Mouse (Mus musculus) kidney, embryonic 15.5 days (tissue): ENCODE data around the gene Crnkl1. TPM values are rescaled to one million over a fixed set of nuclear protein-coding genes. Genes with fewer than 3 reads are reported as not detected.
A peak's percentile ranks its signal among the peaks of the same experiment; 100 is the strongest.
"Not testable (repeated sequence)": the region's sequence is repeated elsewhere in the genome, so short reads cannot be mapped to it uniquely, and the experiment has no call there.

Experiments used
- ATAC-seq: fragments of 200-750 bp; cut with Nextera tagmentation; replicated peaks from 2 replicates; pipeline ENCODE4 v1.8.0; 2017; ENCODE audit warnings: moderate TSS enrichment; ENCODE audit not compliant: low FRiP score
- H3K27ac ChIP-seq: fragments of 300-500 bp; sonication (generic); 2 replicates; pipeline ENCODE4 v1.5.1; 2015; ENCODE audit warnings: mild to moderate bottlenecking, inconsistent platforms
- H3K27me3 ChIP-seq: fragments of 300-500 bp; sonication (generic); 2 replicates; pipeline ENCODE4 v1.6.1; 2015; ENCODE audit warnings: inconsistent platforms
- H3K36me3 ChIP-seq: fragments of 300-500 bp; sonication (generic); 2 replicates; pipeline ENCODE4 v1.6.1; 2015; ENCODE audit warnings: inconsistent platforms
- H3K4me1 ChIP-seq: fragments of 300-500 bp; sonication (generic); 2 replicates; pipeline ENCODE4 v1.6.1; 2015; ENCODE audit warnings: inconsistent platforms
- H3K4me2 ChIP-seq: fragments of 300-500 bp; sonication (generic); 2 replicates; pipeline ENCODE4 v1.6.1; 2015; ENCODE audit warnings: moderate library complexity, mild to moderate bottlenecking, inconsistent platforms
- H3K4me3 ChIP-seq: fragments of 300-500 bp; sonication (generic); replicated peaks from 2 replicates; pipeline ENCODE4 v1.5.1; 2015; ENCODE audit warnings: mild to moderate bottlenecking, inconsistent platforms
- H3K9ac ChIP-seq: fragments of 300-500 bp; sonication (generic); 2 replicates; pipeline ENCODE4 v1.6.1; 2015; ENCODE audit warnings: mild to moderate bottlenecking, inconsistent platforms
- H3K9me3 ChIP-seq: fragments of 300-500 bp; sonication (generic); replicated peaks from 2 replicates; pipeline ENCODE4 v1.6.1; 2016; ENCODE audit warnings: inconsistent platforms
- WGBS: fragments of 180-500 bp; shearing (Covaris S2); methylation state at CpG from one replicate; pipeline ENCODE4 v1.1.7; 2015; ENCODE audit warnings: mixed read lengths; 5-methylcytosine and 5-hydroxymethylcytosine counted together
- polyA plus RNA-seq: library from polyadenylated mRNA; unstranded; fragments of >200 nt; fragmentation: Nextera tagmentation; extraction: Ambion mirVana; gene quantifications from 2 replicates; pipeline ENCODE4 v1.2.1, GENCODE M21; 2015

The Crnkl1 gene
- polyA plus RNA-seq, 1 experiment from 2014 or later, result 27.6 TPM

DNA sequence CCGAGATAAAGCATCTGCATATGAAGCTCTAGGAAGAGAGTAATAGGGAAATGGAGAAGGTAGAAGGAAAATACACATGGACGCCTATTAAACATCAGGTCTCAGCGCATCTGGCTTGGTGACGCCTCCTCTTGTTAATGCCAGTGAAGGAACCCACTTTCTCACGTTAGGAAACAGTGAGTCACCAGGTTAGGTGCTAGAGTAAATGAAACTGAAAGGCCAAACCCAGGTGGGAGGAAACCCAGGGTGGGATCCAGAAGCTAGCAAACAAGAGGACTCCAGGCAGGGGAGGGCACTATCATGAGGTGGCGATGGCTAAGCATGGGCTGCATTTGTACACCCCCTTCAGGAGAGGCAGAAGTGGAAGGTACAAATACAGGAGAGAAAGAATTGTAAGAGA is 29.7 kb downstream of the Crnkl1 start:
- Histone ChIP-seq H3K27me3 (no peaks in the 10 kb centered on the region), H3K4me2 (peak overlapping the region; percentile 66; the same call in 1 of the 2 replicates), H3K27ac (no peak overlapping the region), H3K4me1 (peaks cover 19% of the 10 kb centered on the region), H3K4me3 (no peak overlapping the region), H3K36me3 (peaks cover 32% of the 10 kb centered on the region), H3K9ac (no peak overlapping the region), H3K9me3 (no peaks in the 10 kb centered on the region)
- WGBS, result 82% methylated on average over 6 of the region's 6 CpGs
- ATAC-seq, result no peak

DNA sequence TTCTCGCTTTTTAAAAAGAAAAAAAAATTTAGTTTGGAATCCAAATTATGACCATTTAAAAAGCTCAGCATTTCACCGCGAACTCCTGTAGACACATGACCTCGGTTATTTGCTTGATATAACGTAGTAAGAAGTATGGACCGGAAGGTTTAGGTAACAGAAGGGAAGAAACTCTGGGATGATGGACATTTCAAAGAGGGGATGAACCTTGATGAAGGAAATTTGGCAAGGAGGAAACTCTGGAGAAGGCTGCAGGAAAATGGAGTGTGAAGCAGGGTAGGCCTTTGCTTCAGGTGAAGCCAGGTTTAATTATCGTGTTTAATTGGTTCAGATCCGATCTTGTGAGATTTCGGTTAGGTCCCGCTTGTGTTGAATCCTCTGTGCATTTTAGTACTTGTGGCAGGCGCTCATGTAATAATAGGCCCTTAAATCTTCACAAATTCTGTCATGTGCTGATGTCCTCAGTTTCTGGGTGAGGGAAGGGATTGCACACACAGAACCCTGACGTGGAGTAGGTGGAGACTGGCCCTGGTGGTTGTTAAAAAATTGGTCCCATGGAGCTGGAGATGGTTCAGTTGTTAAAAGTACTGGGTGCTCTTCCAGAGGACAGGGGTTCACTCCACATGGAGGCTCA is 30.7 kb downstream of the Crnkl1 start:
- Histone ChIP-seq H3K27me3 (no peaks in the 10 kb centered on the region), H3K4me1 (peaks cover 19% of the 10 kb centered on the region), H3K9ac (peak overlapping the region; percentile 92), H3K4me3 (peak overlapping the region; percentile 99), H3K27ac (peak overlapping the region; percentile 45), H3K4me2 (peak overlapping the region; percentile 66), H3K36me3 (peaks cover 23% of the 10 kb centered on the region), H3K9me3 (no peaks in the 10 kb centered on the region)
- ATAC-seq, result no peak
- WGBS, result 20% methylated on average over 12 of the region's 12 CpGs

DNA sequence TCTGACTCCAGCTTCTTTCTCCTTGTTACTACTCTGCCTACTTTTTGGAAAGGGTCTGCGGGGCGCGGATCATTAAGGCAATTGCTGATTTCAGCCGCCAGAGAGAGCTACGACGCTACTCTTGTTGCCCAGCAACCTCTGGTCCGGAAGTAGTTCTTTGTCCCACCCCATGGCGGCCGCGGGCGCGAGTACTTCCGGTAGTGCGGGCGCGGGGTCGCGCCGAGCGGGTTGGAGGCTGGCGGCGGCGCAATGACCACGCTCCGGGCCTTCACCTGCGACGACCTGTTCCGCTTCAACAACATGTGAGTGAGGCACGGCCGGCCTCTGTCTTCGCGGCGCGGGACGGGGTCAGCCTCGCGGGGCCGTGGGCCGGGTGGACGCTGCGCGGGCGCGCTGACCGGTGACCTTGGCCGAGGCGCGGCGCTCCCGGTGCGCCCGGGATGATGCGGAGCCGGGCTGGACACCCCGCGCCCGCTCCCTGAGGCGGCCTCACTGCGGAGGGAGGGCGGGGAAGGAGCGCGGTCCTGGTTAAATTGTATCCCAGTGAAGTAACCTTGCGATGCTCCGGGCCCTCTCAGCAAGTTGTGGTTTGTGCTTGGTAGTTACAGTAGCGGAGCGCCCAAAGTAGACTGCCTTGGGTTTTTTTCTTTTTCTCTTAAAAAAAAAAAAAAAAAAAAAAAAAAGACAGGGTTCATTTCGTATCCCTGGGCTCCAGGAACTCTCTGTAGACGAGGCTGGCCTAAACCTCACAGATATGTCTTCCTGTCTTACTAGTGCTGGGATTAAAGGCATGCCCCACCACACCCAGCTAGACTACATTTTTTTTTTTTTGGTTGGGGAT is 31.5 kb downstream of the Crnkl1 start:
- ATAC-seq, result peak; percentile 97
- H3K4me2 ChIP-seq, result peak overlapping the region; percentile 66
- H3K9me3 ChIP-seq, result no peaks in the 10 kb centered on the region
- no peaks in the 10 kb centered on the region for H3K27me3 ChIP-seq
- H3K9ac ChIP-seq, result peak overlapping the region; percentile 92
- peak overlapping the region; percentile 97 for H3K27ac ChIP-seq
- under 1% methylated on average over 68 of the region's 68 CpGs for WGBS
- peaks cover 19% of the 10 kb centered on the region for H3K4me1 ChIP-seq
- H3K4me3 ChIP-seq, result peak overlapping the region; percentile 99
- H3K36me3 ChIP-seq, result peaks cover 15% of the 10 kb centered on the region

DNA sequence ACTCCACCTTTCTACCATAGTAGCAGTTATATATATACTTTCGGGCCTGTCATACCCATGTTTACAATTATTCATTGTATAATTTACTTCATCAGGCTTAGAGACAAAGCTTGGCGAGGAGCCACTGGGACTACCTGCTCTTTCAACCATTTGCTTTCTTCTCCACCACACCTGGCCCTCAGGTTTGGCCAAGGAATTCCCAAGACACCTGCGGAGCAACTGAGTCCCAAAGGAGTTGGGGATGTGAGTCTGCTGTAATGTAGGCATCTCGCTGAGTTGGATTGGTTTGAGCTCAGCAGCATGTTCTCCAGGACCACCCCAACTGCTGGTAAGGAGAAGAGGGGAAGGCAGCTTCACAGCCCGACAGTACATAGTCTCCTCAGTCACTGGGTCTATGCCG is 33.0 kb downstream of the Crnkl1 start, which contains the start of gene Naa20:
Gene Naa20, plus strand, starts transcription at position 239 of the 400 bp plus-strand sequence.
- H3K27ac ChIP-seq, result peak within 1 kb of the TSS; percentile 97; the same call in 1 of the 2 replicates
- H3K27me3 ChIP-seq, result no peaks in the 10 kb centered on the region
- 89% methylated on average over 6 of the region's 6 CpGs for WGBS
- H3K4me3 ChIP-seq, result peak within 1 kb of the TSS; percentile 99
- no peaks in the 10 kb centered on the region for H3K9me3 ChIP-seq
- H3K4me1 ChIP-seq, result peaks cover 19% of the 10 kb centered on the region
- no peak for ATAC-seq
- peak within 1 kb of the TSS; percentile 92; the same call in 1 of the 2 replicates for H3K9ac ChIP-seq
- peak within 1 kb of the TSS; percentile 66 for H3K4me2 ChIP-seq
- peaks cover 8% of the 10 kb centered on the region for H3K36me3 ChIP-seq

DNA sequence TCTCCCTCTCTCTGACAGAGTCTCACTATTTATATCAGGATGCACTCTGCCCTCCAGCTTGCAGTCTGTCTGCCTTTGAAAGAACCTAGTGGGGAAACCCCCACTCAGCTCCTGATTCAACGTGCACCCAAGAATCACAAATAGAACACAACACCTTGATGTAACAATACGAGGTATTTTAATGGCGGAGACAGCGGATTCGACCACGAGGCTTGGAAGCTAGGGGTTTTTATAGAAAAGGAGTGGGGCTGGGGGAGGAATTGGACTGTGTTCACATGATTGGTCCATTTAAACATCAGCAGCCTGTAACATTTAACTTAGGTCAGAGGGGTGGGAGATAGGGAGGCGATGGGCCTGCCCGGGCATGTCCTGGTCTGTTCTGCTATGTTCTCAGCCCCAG is 34.5 kb downstream of the Crnkl1 start:
- not testable (repeated sequence) for H3K4me3 ChIP-seq, H3K36me3 ChIP-seq, H3K27me3 ChIP-seq, H3K27ac ChIP-seq, H3K4me2 ChIP-seq, H3K9ac ChIP-seq, H3K9me3 ChIP-seq, ATAC-seq
- WGBS, result 73% methylated on average over 8 of the region's 8 CpGs
- H3K4me1 ChIP-seq, result peaks cover 15% of the 10 kb centered on the region

DNA sequence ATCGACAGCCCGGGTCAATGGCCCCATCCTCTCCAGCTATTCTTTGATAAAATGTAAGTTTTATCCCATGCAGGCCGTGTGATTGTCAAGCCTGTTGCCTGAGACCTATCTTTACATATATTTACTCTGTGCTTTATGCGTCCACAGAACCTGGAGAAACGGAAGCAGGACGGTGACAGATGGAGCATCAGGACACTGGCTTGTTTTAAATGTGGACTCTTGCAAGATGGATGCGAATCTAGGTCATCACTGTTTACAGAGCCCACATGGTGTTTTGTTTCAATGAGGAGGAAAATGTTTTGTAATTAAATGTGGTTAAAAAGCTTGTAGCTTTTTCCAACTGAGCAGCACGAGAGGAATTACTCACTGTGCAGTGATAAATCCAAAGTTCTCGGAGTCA is 36.7 kb downstream of the Crnkl1 start:
- Histone ChIP-seq H3K27me3 (no peaks in the 10 kb centered on the region), H3K36me3 (no peaks in the 10 kb centered on the region), H3K4me3 (no peak overlapping the region), H3K9me3 (no peaks in the 10 kb centered on the region), H3K9ac (no peak overlapping the region), H3K4me2 (no peak overlapping the region), H3K4me1 (no peaks in the 10 kb centered on the region), H3K27ac (no peak overlapping the region)
- ATAC-seq, result no peak
- 73% methylated on average over 9 of the region's 9 CpGs for WGBS

DNA sequence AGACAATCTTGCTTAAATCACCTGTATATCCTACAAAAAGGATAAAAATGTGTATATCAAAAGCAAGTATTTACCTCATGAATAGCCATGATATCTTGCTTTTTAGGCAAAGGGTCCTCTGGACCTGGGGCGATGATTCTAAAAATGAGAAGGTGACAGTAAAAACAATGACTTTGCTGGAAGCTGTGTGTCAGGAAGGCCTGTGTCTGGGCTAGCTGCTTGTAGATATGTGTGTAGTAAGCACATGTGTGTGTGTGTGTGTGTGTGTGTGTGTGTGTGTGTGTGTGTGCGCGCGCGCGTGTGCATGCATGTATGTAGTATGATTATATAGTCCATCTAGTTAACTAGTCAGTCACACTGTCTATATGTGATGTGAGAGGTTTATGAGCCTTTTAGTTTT is 41.1 kb downstream of the Crnkl1 start:
- peaks cover 2% of the 10 kb centered on the region; the same call in 1 of the 2 replicates for H3K4me1 ChIP-seq
- H3K27me3 ChIP-seq, result no peaks in the 10 kb centered on the region
- no peaks in the 10 kb centered on the region for H3K9me3 ChIP-seq
- H3K36me3 ChIP-seq, result no peaks in the 10 kb centered on the region
- no peak overlapping the region for H3K9ac ChIP-seq
- over 99% methylated on average over 6 of the region's 6 CpGs for WGBS
- no peak overlapping the region for H3K4me2 ChIP-seq
- ATAC-seq, result no peak
- no peak overlapping the region for H3K4me3 ChIP-seq
- no peak overlapping the region for H3K27ac ChIP-seq

DNA sequence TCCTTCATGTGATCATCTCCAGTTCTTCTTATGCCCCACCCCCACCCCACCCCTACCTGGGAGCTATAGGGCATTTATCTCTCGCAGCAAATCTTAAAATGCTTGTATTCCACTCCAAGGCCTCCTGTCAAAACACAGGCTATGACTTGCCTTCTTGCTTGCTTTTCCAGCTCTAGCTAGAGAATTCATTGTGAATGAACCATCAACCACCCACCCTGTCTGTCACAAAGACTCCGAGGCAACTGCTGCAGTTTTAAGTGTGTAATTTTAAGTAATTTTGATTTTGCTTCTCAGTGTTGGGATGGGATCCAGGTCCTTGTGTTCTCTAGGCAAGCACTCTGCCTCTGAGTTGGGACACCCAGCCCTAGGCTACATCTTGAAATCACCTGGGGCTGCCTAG is 44.2 kb downstream of the Crnkl1 start:
- WGBS, result 89% methylated on average over 2 of the region's 2 CpGs
- H3K27me3 ChIP-seq, result no peaks in the 10 kb centered on the region
- no peak overlapping the region for H3K4me2 ChIP-seq
- no peaks in the 10 kb centered on the region for H3K9me3 ChIP-seq
- peaks cover 19% of the 10 kb centered on the region for H3K4me1 ChIP-seq
- H3K4me3 ChIP-seq, result no peak overlapping the region
- H3K36me3 ChIP-seq, result peaks cover 20% of the 10 kb centered on the region; the same call in 1 of the 2 replicates
- H3K9ac ChIP-seq, result no peak overlapping the region
- no peak overlapping the region for H3K27ac ChIP-seq
- ATAC-seq, result no peak

DNA sequence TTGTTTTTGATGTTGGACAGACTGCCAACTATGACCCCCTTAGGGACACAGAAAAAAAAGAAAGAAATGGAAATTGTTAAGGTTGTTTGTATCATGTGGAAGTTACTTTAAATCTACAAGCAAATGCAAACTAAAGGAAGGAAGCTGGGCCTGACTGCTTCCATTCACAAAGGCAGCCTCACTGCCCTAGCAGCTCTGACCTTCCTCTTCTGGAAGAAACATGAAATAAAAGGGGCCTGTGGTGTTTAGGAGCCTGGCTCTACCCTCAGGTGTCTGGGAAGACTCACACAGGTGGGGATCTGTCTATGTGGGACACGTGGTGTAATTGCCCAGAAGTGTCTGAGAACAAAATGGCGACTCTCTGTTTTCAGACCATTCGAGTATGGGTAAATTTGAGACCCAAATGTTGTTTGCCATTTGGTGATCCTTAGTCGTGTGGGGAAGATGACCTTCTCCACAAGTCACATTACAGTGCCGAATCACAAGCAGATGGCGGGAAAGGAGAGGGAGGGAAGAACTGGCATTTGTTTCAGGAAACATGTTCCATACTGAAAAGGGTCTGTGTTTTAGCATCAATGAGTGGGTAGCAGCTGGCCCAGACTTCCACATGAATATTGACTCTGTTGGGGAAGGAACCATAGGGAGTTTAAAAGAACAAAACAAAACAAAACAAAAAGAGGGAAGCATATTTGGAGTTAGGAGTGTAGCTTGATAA is 45.9 kb downstream of the Crnkl1 start:
- Histone ChIP-seq H3K4me3 (no peak overlapping the region), H3K9ac (no peak overlapping the region), H3K9me3 (no peaks in the 10 kb centered on the region), H3K27me3 (no peaks in the 10 kb centered on the region), H3K4me1 (peaks cover 36% of the 10 kb centered on the region), H3K27ac (peak overlapping the region; percentile 85), H3K4me2 (no peak overlapping the region), H3K36me3 (peaks cover 31% of the 10 kb centered on the region; the same call in 1 of the 2 replicates)
- peak; percentile 19; the same call in 1 of the 2 replicates for ATAC-seq
- 42% methylated on average over 6 of the region's 6 CpGs for WGBS

DNA sequence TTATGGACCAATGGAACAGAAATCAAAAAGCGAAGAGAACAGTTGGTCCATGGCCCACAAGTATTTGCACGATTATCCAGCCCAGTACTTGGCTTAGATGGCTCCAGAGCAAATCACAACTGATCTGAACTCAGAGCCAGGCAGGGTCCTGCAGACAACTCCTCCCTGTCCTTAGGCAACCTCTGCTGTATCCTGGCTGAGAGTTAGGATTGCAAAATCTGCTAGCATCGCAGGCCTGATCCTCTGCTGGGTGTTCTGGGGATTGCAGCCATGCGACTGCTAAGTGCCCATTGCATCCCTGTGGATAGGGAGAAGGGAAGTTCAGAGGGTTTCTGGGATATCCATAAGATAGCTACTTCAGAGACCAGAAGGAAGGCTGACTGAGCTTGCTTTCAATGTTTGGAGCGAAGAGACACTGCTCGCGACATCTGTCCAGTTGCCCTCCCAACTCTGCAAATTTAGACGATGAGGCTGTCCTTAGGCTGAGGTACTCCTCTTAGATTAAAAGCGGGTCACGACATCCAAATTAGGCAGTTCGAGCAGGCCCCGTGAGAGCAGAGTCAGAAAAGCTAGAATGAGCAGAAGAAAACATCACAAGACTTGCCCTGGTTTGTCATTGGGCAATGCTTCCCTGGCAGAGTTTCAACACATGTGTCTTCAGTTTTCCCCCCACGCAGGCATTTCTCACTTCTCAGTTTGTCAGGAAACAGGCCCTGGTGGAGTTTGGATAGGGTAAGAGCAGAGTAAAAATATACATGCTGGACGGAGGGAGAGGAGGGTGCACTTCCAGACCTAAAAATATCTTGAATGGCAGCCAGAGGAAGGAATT is 46.7 kb downstream of the Crnkl1 start:
- Histone ChIP-seq H3K4me3 (no peak overlapping the region), H3K27ac (peak overlapping the region; percentile 85), H3K9me3 (no peaks in the 10 kb centered on the region), H3K36me3 (peaks cover 34% of the 10 kb centered on the region; the same call in 1 of the 2 replicates), H3K9ac (no peak overlapping the region), H3K27me3 (no peaks in the 10 kb centered on the region), H3K4me2 (no peak overlapping the region), H3K4me1 (peaks cover 36% of the 10 kb centered on the region)
- peak; percentile 21 for ATAC-seq
- 51% methylated on average over 14 of the region's 14 CpGs for WGBS
